Mouse (Mus musculus) intestine, embryonic 14.5 days (tissue): ENCODE measurements around the gene Znhit6. TPM values are rescaled to one million over a fixed set of nuclear protein-coding genes. Genes with fewer than 3 reads are reported as not detected.

ENCODE experiments used
- ATAC-seq: fragments of 200-750 bp; cut with Nextera tagmentation; replicated peaks from 2 replicates; pipeline ENCODE4 v1.8.0; 2017; ENCODE audit warnings: low read depth, moderate number of reproducible peaks, moderate TSS enrichment, moderate library complexity; ENCODE audit not compliant: low FRiP score, low TSS enrichment
- DNase-seq: peaks from one replicate; pipeline ENCODE4 v3.0.0-alpha.2; 2018; ENCODE audit warnings: low spot score
- H3K27ac ChIP-seq: fragments of 300-500 bp; sonication (generic); 2 replicates; pipeline ENCODE4 v1.5.1; 2014; ENCODE audit warnings: low read depth, mild to moderate bottlenecking, control low read depth
- H3K27me3 ChIP-seq: fragments of 300-500 bp; sonication (generic); replicated peaks from 2 replicates; pipeline ENCODE4 v1.6.1; 2014; ENCODE audit warnings: low read length, control low read depth; ENCODE audit not compliant: control insufficient read depth, insufficient read depth
- H3K36me3 ChIP-seq: fragments of 300-500 bp; sonication (generic); 2 replicates; pipeline ENCODE4 v1.6.1; 2014; ENCODE audit warnings: low read length, control low read depth; ENCODE audit not compliant: control insufficient read depth, insufficient read depth
- H3K4me1 ChIP-seq: fragments of 300-500 bp; sonication (generic); replicated peaks from 2 replicates; pipeline ENCODE4 v1.6.1; 2014; ENCODE audit warnings: low read length, control low read depth, mixed read lengths; ENCODE audit not compliant: control insufficient read depth, insufficient read depth
- H3K4me2 ChIP-seq: fragments of 300-500 bp; sonication (generic); 2 replicates; pipeline ENCODE4 v1.6.1; 2014; ENCODE audit warnings: low read length
- H3K4me3 ChIP-seq: fragments of 300-500 bp; sonication (generic); 2 replicates; pipeline ENCODE4 v1.5.1; 2014; ENCODE audit warnings: low read depth, low read length, control low read depth, mixed read lengths
- H3K9ac ChIP-seq: fragments of 300-500 bp; sonication (generic); 2 replicates; pipeline ENCODE4 v1.6.1; 2014; ENCODE audit warnings: mild to moderate bottlenecking, low read length
- H3K9me3 ChIP-seq: fragments of 300-500 bp; sonication (generic); 2 replicates; pipeline ENCODE4 v1.6.1; 2016; ENCODE audit warnings: low read length, control low read depth; ENCODE audit not compliant: control insufficient read depth
- WGBS: fragments of 180-500 bp; shearing (Covaris S2); extraction: QIAGEN DNeasy Blood & Tissue Kit; methylation state at CpG from one replicate; pipeline ENCODE4 v1.1.7; 2014; 5-methylcytosine and 5-hydroxymethylcytosine counted together
- polyA plus RNA-seq: library from polyadenylated mRNA; unstranded; fragments of >200 nt; fragmentation: Nextera tagmentation; extraction: Ambion mirVana; gene quantifications from 2 replicates; pipeline ENCODE4 v1.2.1, GENCODE M21; 2014

Znhit6 gene
- polyA plus RNA-seq, 1 experiment from 2014 or later: 29.3 TPM

- H3K4me2 ChIP-seq: peak overlapping the region; percentile 80
- no peak; the same call in 1 of the 2 replicates for ATAC-seq
- no peaks in the 10 kb centered on the region for H3K9me3 ChIP-seq
- no peaks in the 10 kb centered on the region for H3K27me3 ChIP-seq
- DNase-seq: peak; percentile 69
- H3K4me3 ChIP-seq: peak overlapping the region; percentile 66
- peaks cover 17% of the 10 kb centered on the region for H3K36me3 ChIP-seq
- WGBS: 6% methylated on average over 18 of the region's 18 CpGs
- peak overlapping the region; percentile 90 for H3K9ac ChIP-seq
- peaks cover 41% of the 10 kb centered on the region for H3K4me1 ChIP-seq
- H3K27ac ChIP-seq: peak overlapping the region; percentile 89
Observed at GRCm38 (mm10) chr3:145650298-145651011, 74.5 kb downstream of the Znhit6 start.

- H3K27me3 ChIP-seq: no peaks in the 10 kb centered on the region
- WGBS: 12% methylated on average over 18 of the region's 19 CpGs
- peak overlapping the region; percentile 90 for H3K9ac ChIP-seq
- peak overlapping the region; percentile 89 for H3K27ac ChIP-seq
- H3K9me3 ChIP-seq: no peaks in the 10 kb centered on the region
- peaks cover 17% of the 10 kb centered on the region for H3K36me3 ChIP-seq
- peak; percentile 79 for DNase-seq
- peaks cover 41% of the 10 kb centered on the region for H3K4me1 ChIP-seq
- peak overlapping the region; percentile 80 for H3K4me2 ChIP-seq
- no peak for ATAC-seq
- peak overlapping the region; percentile 66; the same call in 1 of the 2 replicates for H3K4me3 ChIP-seq
Observed at GRCm38 (mm10) chr3:145651029-145651977, 75.3 kb downstream of the Znhit6 start.

- H3K4me1 ChIP-seq: peaks cover 41% of the 10 kb centered on the region
- DNase-seq (no peak), ATAC-seq (no peak)
- no peaks in the 10 kb centered on the region for H3K27me3 ChIP-seq
- H3K9ac ChIP-seq: peak overlapping the region; percentile 67
- no peaks in the 10 kb centered on the region for H3K9me3 ChIP-seq
- H3K36me3 ChIP-seq: peaks cover 14% of the 10 kb centered on the region
- WGBS: 15% methylated on average over 10 of the region's 10 CpGs
- H3K4me2 ChIP-seq: peak overlapping the region; percentile 80
- peak overlapping the region; percentile 89 for H3K27ac ChIP-seq
- peak overlapping the region; percentile 66 for H3K4me3 ChIP-seq
Observed at GRCm38 (mm10) chr3:145651978-145652321, 75.9 kb downstream of the Znhit6 start.

- ATAC-seq (0 out of 2 replicates have a peak, but pooled peaks have one; percentile 1), DNase-seq (peak; percentile 74)
- Histone ChIP-seq H3K36me3 (peaks cover 11% of the 10 kb centered on the region), H3K4me3 (peak overlapping the region; percentile 66), H3K27me3 (no peaks in the 10 kb centered on the region), H3K9ac (peak overlapping the region; percentile 67), H3K9me3 (no peaks in the 10 kb centered on the region), H3K27ac (peak overlapping the region; percentile 89), H3K4me1 (peaks cover 38% of the 10 kb centered on the region), H3K4me2 (peak overlapping the region; percentile 80)
- 16% methylated on average over 20 of the region's 20 CpGs for WGBS
Observed at GRCm38 (mm10) chr3:145652322-145653131, 76.5 kb downstream of the Znhit6 start.

- Histone ChIP-seq H3K4me1 (peaks cover 31% of the 10 kb centered on the region), H3K36me3 (0 out of 2 replicates have a peak, but pooled peaks cover 3% of the 10 kb centered on the region), H3K4me3 (peak overlapping the region; percentile 66), H3K27ac (peak overlapping the region; percentile 89), H3K27me3 (no peaks in the 10 kb centered on the region), H3K9me3 (no peaks in the 10 kb centered on the region), H3K4me2 (peak overlapping the region; percentile 80), H3K9ac (peak overlapping the region; percentile 67)
- under 1% methylated on average over 53 of the region's 53 CpGs for WGBS
- ATAC-seq (peak; percentile 60), DNase-seq (peak; percentile 87)
Observed at GRCm38 (mm10) chr3:145653191-145653940, 77.4 kb downstream of the Znhit6 start.

- Histone ChIP-seq H3K27me3 (no peaks in the 10 kb centered on the region), H3K9me3 (no peaks in the 10 kb centered on the region), H3K36me3 (no peaks in the 10 kb centered on the region), H3K4me1 (peaks cover 28% of the 10 kb centered on the region), H3K4me3 (peak overlapping the region; percentile 66), H3K9ac (peak overlapping the region; percentile 67), H3K4me2 (peak overlapping the region; percentile 80), H3K27ac (peak overlapping the region; percentile 89; the same call in 1 of the 2 replicates)
- ATAC-seq (no peak), DNase-seq (no peak)
- 70% methylated on average over 9 of the region's 9 CpGs for WGBS
Observed at GRCm38 (mm10) chr3:145654028-145654427, 78.0 kb downstream of the Znhit6 start.
